Mouse (Mus musculus) regulatory T cell (primary cell): ENCODE results near the gene Rab11fip3.
"Not testable (repeated sequence)": the region's sequence is repeated elsewhere in the genome, so short reads cannot be mapped to it uniquely, and the experiment has no call there.

Source experiments
- in situ Hi-C: fragments of 300-600 bp; cut with MboI, MseI; formaldehyde crosslinking; loops from one replicate; pipeline ENCODE4 v1.15.1; 2025; ENCODE audit warnings: high pct_unique_total_duplicates

Rab11fip3 gene

GRCm38 (mm10) chr17:26040711-26041110, 28.6 kb downstream of the Rab11fip3 start:
- in situ Hi-C loops, result not testable (repeated sequence)

- in situ Hi-C loops, result no loop called here
These were observed 37.3 kb downstream of the Rab11fip3 start for GRCm38 (mm10) chr17:26032037-26032436.

GRCm38 (mm10) chr17:26031583-26031982, 37.8 kb downstream of the Rab11fip3 start:
- in situ Hi-C loops, result no loop called here

GRCm38 (mm10) chr17:26028261-26028660, 41.1 kb downstream of the Rab11fip3 start:
- in situ Hi-C loops, result no loop called here

- in situ Hi-C loops, result no loop called here
These were observed 44.7 kb downstream of the Rab11fip3 start for GRCm38 (mm10) chr17:26024674-26025073.

- in situ Hi-C loops, result no loop called here
These were observed 45.4 kb downstream of the Rab11fip3 start for GRCm38 (mm10) chr17:26023966-26024365.

- in situ Hi-C loops, result no loop called here
These were observed 46.2 kb downstream of the Rab11fip3 start for GRCm38 (mm10) chr17:26023181-26023580.

GRCm38 (mm10) chr17:26021728-26022341, 47.5 kb downstream of the Rab11fip3 start:
- in situ Hi-C loops, result no loop called here

GRCm38 (mm10) chr17:26020848-26021347, 48.5 kb downstream of the Rab11fip3 start:
- in situ Hi-C loops, result no loop called here

GRCm38 (mm10) chr17:26018388-26018787, 51.0 kb downstream of the Rab11fip3 start:
- in situ Hi-C loops, result no loop called here

- in situ Hi-C loops, result no loop called here
These were observed 51.4 kb downstream of the Rab11fip3 start for GRCm38 (mm10) chr17:26017949-26018348.

GRCm38 (mm10) chr17:26017021-26017420, 52.3 kb downstream of the Rab11fip3 start:
- in situ Hi-C loops, result no loop called here

- in situ Hi-C loops, result no loop called here
These were observed 55.6 kb downstream of the Rab11fip3 start for GRCm38 (mm10) chr17:26013711-26014110.

- in situ Hi-C loops, result no loop called here
These were observed 57.4 kb downstream of the Rab11fip3 start for GRCm38 (mm10) chr17:26011841-26012460.

GRCm38 (mm10) chr17:26009540-26009939, 59.8 kb downstream of the Rab11fip3 start:
- in situ Hi-C loops, result no loop called here

GRCm38 (mm10) chr17:26008787-26009186, 60.6 kb downstream of the Rab11fip3 start:
- in situ Hi-C loops, result no loop called here

- in situ Hi-C loops, result no loop called here
These were observed 61.0 kb downstream of the Rab11fip3 start for GRCm38 (mm10) chr17:26008331-26008730.

GRCm38 (mm10) chr17:26007646-26008045, 61.7 kb downstream of the Rab11fip3 start:
- in situ Hi-C loops, result no loop called here

GRCm38 (mm10) chr17:26005731-26006450, 63.5 kb downstream of the Rab11fip3 start:
- in situ Hi-C loops, result no loop called here

GRCm38 (mm10) chr17:26004711-26005110, 64.6 kb downstream of the Rab11fip3 start:
- in situ Hi-C loops, result no loop called here

- in situ Hi-C loops, result no loop called here
These were observed 65.5 kb downstream of the Rab11fip3 start for GRCm38 (mm10) chr17:26003864-26004263.

- in situ Hi-C loops, result no loop called here
These were observed 70.9 kb downstream of the Rab11fip3 start for GRCm38 (mm10) chr17:25998425-25998824.
